Mouse (Mus musculus) liver, embryonic 16.5 days (tissue): ENCODE data around the gene Nemf. TPM values are rescaled to one million over a fixed set of nuclear protein-coding genes. Genes with fewer than 3 reads are reported as not detected.

Experiments
- ATAC-seq: fragments of 200-750 bp; cut with Nextera tagmentation; 2 replicates; pipeline ENCODE4 v1.8.0; 2017; ENCODE audit warnings: low read depth, mild to moderate bottlenecking, moderate number of reproducible peaks, moderate library complexity
- H3K27ac ChIP-seq: fragments of 300-500 bp; sonication (generic); 2 replicates; pipeline ENCODE4 v1.5.1; 2014; ENCODE audit warnings: mild to moderate bottlenecking, low read length
- H3K27me3 ChIP-seq: fragments of 300-500 bp; sonication (generic); 2 replicates; pipeline ENCODE4 v1.6.1; 2014; ENCODE audit warnings: low read depth, low read length, mixed read lengths; ENCODE audit not compliant: control insufficient read depth, insufficient read depth
- H3K36me3 ChIP-seq: fragments of 300-500 bp; sonication (generic); 2 replicates; pipeline ENCODE4 v1.6.1; 2014; ENCODE audit warnings: mild to moderate bottlenecking; ENCODE audit not compliant: control insufficient read depth, insufficient read depth
- H3K4me1 ChIP-seq: fragments of 300-500 bp; sonication (generic); 2 replicates; pipeline ENCODE4 v1.6.1; 2014; ENCODE audit warnings: low read depth, low read length, mixed read lengths; ENCODE audit not compliant: control insufficient read depth
- H3K4me2 ChIP-seq: fragments of 300-500 bp; sonication (generic); 2 replicates; pipeline ENCODE4 v1.6.1; 2014; ENCODE audit warnings: low read depth, low read length, mixed read lengths
- H3K4me3 ChIP-seq: fragments of 300-500 bp; sonication (generic); 2 replicates; pipeline ENCODE4 v1.5.1; 2014; ENCODE audit warnings: low read depth, mild to moderate bottlenecking, low read length
- H3K9ac ChIP-seq: fragments of 300-500 bp; sonication (generic); 2 replicates; pipeline ENCODE4 v1.6.1; 2014; ENCODE audit warnings: low read depth, low read length
- H3K9me3 ChIP-seq: fragments of 300-500 bp; sonication (generic); replicated peaks from 2 replicates; pipeline ENCODE4 v1.6.1; 2016; ENCODE audit warnings: low read length; ENCODE audit not compliant: control insufficient read depth
- WGBS: fragments of 180-500 bp; shearing (Covaris S2); extraction: QIAGEN DNeasy Blood & Tissue Kit; methylation state at CpG from one replicate; pipeline ENCODE4 v1.1.7; 2014; ENCODE audit not compliant: insufficient replicate concordance; 5-methylcytosine and 5-hydroxymethylcytosine counted together
- microRNA-seq: library from miRNA; unstranded; fragments of <30 nt; microRNA quantifications from one replicate; pipeline ENCODE4, GENCODE M21; 2016
- polyA plus RNA-seq: library from polyadenylated mRNA; unstranded; fragments of >200 nt; fragmentation: Nextera tagmentation; extraction: Ambion mirVana; gene quantifications from 2 replicates; pipeline ENCODE4 v1.2.1, GENCODE M21; 2015

Gene Nemf
- polyA plus RNA-seq, 1 experiment from 2014 or later = 34.2 TPM

DNA sequence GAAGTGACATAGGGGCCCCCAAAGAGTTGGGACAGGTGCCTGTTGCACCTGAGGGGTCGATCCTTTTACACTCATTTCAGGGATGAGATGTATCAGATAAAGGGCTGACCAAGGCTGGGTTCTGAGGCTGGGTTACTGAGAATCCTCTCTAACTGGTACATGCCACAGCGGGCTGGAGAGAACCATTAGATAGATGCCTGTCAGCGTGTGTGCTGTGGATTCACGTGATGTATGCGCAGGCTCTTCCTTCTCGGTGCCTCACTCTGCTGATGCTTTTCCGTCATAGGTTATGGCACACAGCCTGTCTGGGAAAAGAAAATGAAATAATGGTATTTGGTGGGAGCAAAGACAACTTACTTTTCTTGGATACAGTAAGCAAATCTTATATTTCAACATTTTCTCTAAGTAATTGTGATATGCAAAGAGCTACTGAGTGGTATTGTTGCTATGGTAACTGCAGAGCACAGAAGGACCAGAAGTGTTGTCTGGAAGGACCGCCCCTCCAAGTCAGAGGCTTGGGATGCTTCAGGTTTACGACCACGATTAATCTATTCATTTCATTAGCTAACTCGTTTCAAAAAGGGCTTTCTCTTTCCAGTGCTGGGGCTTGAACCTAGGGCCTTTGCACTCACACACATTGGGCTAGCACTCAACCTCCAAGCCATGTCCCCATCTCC, 88.9 kb downstream of the Nemf start:
- WGBS = 79% methylated on average over 11 of the region's 11 CpGs

DNA sequence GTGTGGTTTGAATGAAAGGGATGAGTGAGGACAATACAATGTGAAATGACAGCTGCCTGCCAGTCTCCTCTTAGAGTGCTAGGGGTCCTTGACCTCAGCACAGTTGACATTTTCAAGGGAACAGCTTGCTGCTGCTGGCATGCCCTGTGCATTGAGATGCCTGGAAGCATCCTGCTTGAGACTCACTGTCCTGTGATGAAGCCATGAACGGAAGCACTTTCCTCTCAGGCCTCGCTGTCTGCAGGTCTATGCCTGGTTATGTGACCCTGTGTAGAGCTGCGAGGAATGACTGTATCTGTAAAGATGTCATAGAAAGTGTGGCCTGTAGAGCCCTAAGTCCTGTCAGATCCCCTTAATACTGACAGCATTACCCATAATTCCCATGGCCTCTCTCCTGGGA, 91.9 kb downstream of the Nemf start:
- ATAC-seq = no peak
- Histone ChIP-seq H3K4me1 (no peaks in the 10 kb centered on the region), H3K9me3 (no peaks in the 10 kb centered on the region), H3K27me3 (no peaks in the 10 kb centered on the region), H3K4me3 (no peak overlapping the region), H3K27ac (no peak overlapping the region), H3K9ac (no peak overlapping the region), H3K4me2 (no peak overlapping the region), H3K36me3 (no peaks in the 10 kb centered on the region)
- 68% methylated on average over 3 of the region's 3 CpGs for WGBS

More for the DNA sequence above, 88.9 kb downstream of the Nemf start:
- H3K4me1 ChIP-seq = no peaks in the 10 kb centered on the region
- H3K4me3 ChIP-seq = no peak overlapping the region
- no peaks in the 10 kb centered on the region for H3K36me3 ChIP-seq
- no peak for ATAC-seq
- H3K27ac ChIP-seq = no peak overlapping the region
- no peak overlapping the region for H3K9ac ChIP-seq
- no peaks in the 10 kb centered on the region for H3K9me3 ChIP-seq
- H3K27me3 ChIP-seq = no peaks in the 10 kb centered on the region
- no peak overlapping the region for H3K4me2 ChIP-seq

DNA sequence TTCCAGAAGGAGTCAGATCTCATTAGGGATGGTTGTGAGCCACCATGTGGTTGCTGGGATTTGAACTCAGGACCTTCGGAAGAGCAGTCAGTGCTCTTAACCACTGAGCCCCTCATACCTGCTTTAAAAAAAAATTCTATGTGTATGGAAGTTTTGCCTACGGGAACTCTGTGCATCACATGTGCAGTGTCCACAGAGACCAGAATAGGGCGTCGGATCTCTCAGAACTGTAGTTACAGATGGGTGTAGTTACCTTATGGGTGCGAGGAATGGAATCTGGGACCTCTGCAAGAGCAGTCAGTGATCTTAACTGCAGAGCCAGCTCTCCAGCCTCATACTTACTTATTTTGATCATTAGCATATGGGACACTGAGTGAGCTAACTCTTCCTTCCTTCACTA, 94.7 kb downstream of the Nemf start:
- H3K4me1 ChIP-seq = no peaks in the 10 kb centered on the region
- H3K9ac ChIP-seq = no peak overlapping the region
- no peak overlapping the region for H3K27ac ChIP-seq
- no peaks in the 10 kb centered on the region for H3K27me3 ChIP-seq
- H3K4me2 ChIP-seq = no peak overlapping the region
- H3K36me3 ChIP-seq = no peaks in the 10 kb centered on the region
- H3K9me3 ChIP-seq = no peaks in the 10 kb centered on the region
- no peak overlapping the region for H3K4me3 ChIP-seq
- WGBS = 80% methylated on average over 5 of the region's 5 CpGs
- ATAC-seq = no peak

Small RNA genes lying within 50 kb of the gene (microRNA-seq; reads per million reads assigned to microRNA genes)
- gene Gm47299 (not detected), gene Gm47305 (not detected)

Other genes starting within 250 kb of the Nemf start
- gene Rps29, start 198.0 kb downstream of the Nemf start, polyA plus RNA-seq = 948 and 1,117 TPM in 2 replicates
- 14.1 and 18.5 TPM in 2 replicates for gene Lrr1, start 188.4 kb downstream of the Nemf start, polyA plus RNA-seq
- 402 and 452 TPM in 2 replicates for gene Rpl36al, start 173.1 kb downstream of the Nemf start, polyA plus RNA-seq
- 18.0 TPM in 2 replicates for gene Mgat2, start 173.0 kb downstream of the Nemf start, polyA plus RNA-seq
- 13.8 and 15.6 TPM in 2 replicates for gene Gm49383, start 160.1 kb downstream of the Nemf start, polyA plus RNA-seq
- 4.2 and 4.5 TPM in 2 replicates for gene Dnaaf2, start 158.7 kb downstream of the Nemf start, polyA plus RNA-seq
- 15.3 and 17.0 TPM in 2 replicates for gene Gm49384, start 152.9 kb downstream of the Nemf start, polyA plus RNA-seq
- gene Pole2, start 129.0 kb downstream of the Nemf start, polyA plus RNA-seq = 15.3 and 18.4 TPM in 2 replicates
- 2.5 TPM in 2 replicates for gene Klhdc1, start 116.0 kb downstream of the Nemf start, polyA plus RNA-seq
- 68.6 and 76.9 TPM in 2 replicates for gene Klhdc2, start 60.5 kb downstream of the Nemf start, polyA plus RNA-seq
- gene Arf6, start 15.0 kb upstream of the Nemf start, polyA plus RNA-seq = 21.8 TPM in 2 replicates
- gene Gm9887, start 15.3 kb upstream of the Nemf start, polyA plus RNA-seq = 0.32 and 1.1 TPM in 2 replicates
- gene Vcpkmt, start 225.9 kb upstream of the Nemf start, polyA plus RNA-seq = 9.1 and 9.7 TPM in 2 replicates